Comparison of ENCODE assay signal across 13 mouse cellular contexts in the genomic region with DNA sequence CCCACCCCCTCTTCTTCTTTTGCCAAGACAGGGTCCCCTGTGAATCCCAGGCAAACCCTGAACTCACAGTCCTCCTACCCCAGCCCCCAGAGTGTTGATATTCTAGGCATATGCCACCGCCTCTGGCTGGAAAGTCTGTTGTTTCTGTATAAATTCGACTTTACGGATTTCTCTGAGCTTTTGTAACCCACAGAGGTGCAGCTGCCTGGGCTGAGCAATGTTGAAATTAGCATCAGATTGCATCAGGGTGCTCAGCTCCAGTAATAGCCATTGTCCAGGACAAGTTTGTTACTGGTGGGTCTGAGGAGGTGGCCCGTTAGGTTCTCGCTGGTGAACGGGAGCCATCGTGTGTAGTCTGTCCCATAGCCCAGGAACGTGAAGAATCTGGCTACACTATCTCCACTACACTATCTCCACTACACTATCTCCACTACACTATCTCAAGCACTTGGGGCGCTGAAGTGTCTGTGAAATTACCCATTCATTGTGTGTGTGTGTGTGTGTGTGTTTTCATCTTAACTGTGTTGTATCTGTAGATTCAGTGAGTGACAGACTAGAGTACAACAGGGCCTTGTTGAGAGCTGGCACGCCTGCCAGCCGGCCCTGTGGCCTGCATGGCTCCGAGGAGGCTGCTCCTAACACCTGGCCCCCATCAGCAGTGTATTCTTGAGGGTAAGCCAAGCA.
DNase-seq lines count a peak whose midpoint lies in the region; ATAC-seq and TF ChIP-seq lines count a peak whose summit lies in the region.
"Had no signal": no experiment of that assay in that cellular context is flagged by ENCODE, and none has a peak within 500 bp of the region (broad histone marks: within the 10 kb centered on the region; RNA-seq: fewer than 3 reads in every experiment).

No protein-coding gene starts in this region.

- H3K27me3 ChIP-seq in lung, embryonic 14.5 days (ENCODE audit: insufficient read depth, low read length) = no peaks in the 10 kb centered on the region
- H3K27me3 ChIP-seq in lung, postnatal 0 days (replicated peaks; ENCODE audit: insufficient read depth, low read length) = no peaks in the 10 kb centered on the region
- no peaks in the 10 kb centered on the region for H3K27me3 ChIP-seq in forebrain, embryonic 14.5 days (replicated peaks; ENCODE audit: control insufficient read depth, insufficient read depth, low read length)
- H3K27me3 ChIP-seq in limb, embryonic 14.5 days (ENCODE audit: control insufficient read depth, insufficient read depth, low read length) = no peaks in the 10 kb centered on the region
- H3K27me3 ChIP-seq in kidney, embryonic 15.5 days = no peaks in the 10 kb centered on the region
- H3K27me3 ChIP-seq: stomach, embryonic 15.5 days had no signal

- peak overlapping the region; percentile 30; the same call in 1 of the 2 replicates for H3K27ac ChIP-seq in lung, embryonic 14.5 days (ENCODE audit: low read depth)
- H3K27ac ChIP-seq in lung, postnatal 0 days (ENCODE audit: low read length) = no peak overlapping the region
- peak overlapping the region; percentile 99 for H3K27ac ChIP-seq in brown adipose tissue, adult 24 weeks (replicated peaks; ENCODE audit: low read depth, low read length)
- peak overlapping the region; percentile 1; the same call in 1 of the 2 replicates for H3K27ac ChIP-seq in forebrain, embryonic 14.5 days (ENCODE audit: low read depth, low read length)
- H3K27ac ChIP-seq in limb, embryonic 14.5 days (replicated peaks; ENCODE audit: low read depth, low read length) = peak overlapping the region; percentile 48; the same call in 1 of the 2 replicates
- H3K27ac ChIP-seq in kidney, embryonic 15.5 days = no peak overlapping the region
- H3K27ac ChIP-seq: liver, embryonic 12.5 days; stomach, embryonic 15.5 days had no signal

- TF ChIP-seq EP300 in lung, postnatal 0 days (IDR thresholded peaks at IDR 0.05) = no peak

- H3K4me3 ChIP-seq in lung, embryonic 14.5 days (ENCODE audit: low read depth, low read length) = no peak overlapping the region
- H3K4me3 ChIP-seq in lung, postnatal 0 days (ENCODE audit: low read depth, low read length) = no peak overlapping the region
- H3K4me3 ChIP-seq in brown adipose tissue, adult 24 weeks (ENCODE audit: insufficient read depth, low read depth, low read length) = no peak overlapping the region
- H3K4me3 ChIP-seq in forebrain, embryonic 14.5 days (ENCODE audit: low read depth, low read length) = no peak overlapping the region
- no peak overlapping the region for H3K4me3 ChIP-seq in limb, embryonic 14.5 days (replicated peaks; ENCODE audit: low read length)
- H3K4me3 ChIP-seq in kidney, embryonic 15.5 days (replicated peaks) = no peak overlapping the region
- H3K4me3 ChIP-seq: liver, embryonic 12.5 days; stomach, embryonic 15.5 days had no signal

- H3K9me3 ChIP-seq in lung, embryonic 14.5 days (ENCODE audit: low read depth, low read length) = no peaks in the 10 kb centered on the region
- H3K9me3 ChIP-seq in lung, postnatal 0 days (ENCODE audit: low read length) = no peaks in the 10 kb centered on the region
- H3K9me3 ChIP-seq in forebrain, embryonic 14.5 days (replicated peaks; ENCODE audit: control insufficient read depth, low read length) = no peaks in the 10 kb centered on the region
- H3K9me3 ChIP-seq in limb, embryonic 14.5 days (ENCODE audit: control insufficient read depth, low read length) = no peaks in the 10 kb centered on the region
- 0 out of 2 replicates have a peak, but pooled peaks cover 3% of the 10 kb centered on the region for H3K9me3 ChIP-seq in kidney, embryonic 15.5 days (replicated peaks)
- H3K9me3 ChIP-seq: liver, embryonic 12.5 days; stomach, embryonic 15.5 days had no signal

- no peaks in the 10 kb centered on the region for H3K4me1 ChIP-seq in lung, embryonic 14.5 days (ENCODE audit: insufficient read depth)
- no peaks in the 10 kb centered on the region for H3K4me1 ChIP-seq in lung, postnatal 0 days (ENCODE audit: insufficient read depth, low read depth, low read length)
- peaks cover 10% of the 10 kb centered on the region for H3K4me1 ChIP-seq in brown adipose tissue, adult 24 weeks (ENCODE audit: control insufficient read depth, insufficient read depth, insufficient read length, low read length)
- peaks cover 11% of the 10 kb centered on the region for H3K4me1 ChIP-seq in forebrain, embryonic 14.5 days (ENCODE audit: control insufficient read depth, insufficient read depth, low read length)
- H3K4me1 ChIP-seq in limb, embryonic 14.5 days (ENCODE audit: control insufficient read depth, insufficient read depth, low read length) = peaks cover 10% of the 10 kb centered on the region
- H3K4me1 ChIP-seq in kidney, embryonic 15.5 days = no peaks in the 10 kb centered on the region
- H3K4me1 ChIP-seq: liver, embryonic 12.5 days; stomach, embryonic 15.5 days had no signal

- no peak overlapping the region for H3K4me2 ChIP-seq in lung, embryonic 14.5 days
- H3K4me2 ChIP-seq in lung, postnatal 0 days (replicated peaks; ENCODE audit: low read depth, low read length) = no peak overlapping the region
- no peak overlapping the region for H3K4me2 ChIP-seq in forebrain, embryonic 14.5 days (ENCODE audit: low read length)
- H3K4me2 ChIP-seq in limb, embryonic 14.5 days (replicated peaks; ENCODE audit: low read depth, low read length, severe bottlenecking) = no peak overlapping the region
- H3K4me2 ChIP-seq in kidney, embryonic 15.5 days = no peak overlapping the region
- H3K4me2 ChIP-seq: liver, embryonic 12.5 days; stomach, embryonic 15.5 days had no signal

- no peak for ATAC-seq in lung, embryonic 14.5 days (ENCODE audit: insufficient read depth)
- ATAC-seq in lung, postnatal 0 days = no peak
- peak; percentile 76 for ATAC-seq in forebrain, embryonic 14.5 days
- ATAC-seq in limb, embryonic 14.5 days (ENCODE audit: low FRiP score, low read depth) = no peak
- no peak for ATAC-seq in megakaryocyte, adult 5-6 weeks (ENCODE audit: poor library complexity, severe bottlenecking)
- no peak for ATAC-seq in kidney, embryonic 15.5 days (replicated peaks; ENCODE audit: low FRiP score)
- ATAC-seq: liver, embryonic 12.5 days had no signal

- no peak for TF ChIP-seq CTCF in lung, embryonic 14.5 days (IDR thresholded peaks at IDR 0.05; ENCODE audit: low read depth)
- TF ChIP-seq CTCF in lung, postnatal 0 days (IDR thresholded peaks at IDR 0.05) = no peak

- H3K9ac ChIP-seq in lung, embryonic 14.5 days = no peak overlapping the region
- no peak overlapping the region for H3K9ac ChIP-seq in lung, postnatal 0 days (replicated peaks; ENCODE audit: low read depth)
- no peak overlapping the region for H3K9ac ChIP-seq in forebrain, embryonic 14.5 days (ENCODE audit: low read length)
- no peak overlapping the region for H3K9ac ChIP-seq in limb, embryonic 14.5 days (ENCODE audit: low read depth, low read length, severe bottlenecking)
- H3K9ac ChIP-seq in kidney, embryonic 15.5 days = no peak overlapping the region
- H3K9ac ChIP-seq: liver, embryonic 12.5 days; stomach, embryonic 15.5 days had no signal

- WGBS in lung, embryonic 14.5 days = 53% methylated on average over 12 of the region's 12 CpGs
- 54% methylated on average over 12 of the region's 12 CpGs for WGBS in lung, postnatal 0 days
- 44% methylated on average over 12 of the region's 12 CpGs for WGBS in forebrain, embryonic 14.5 days
- 63% methylated on average over 12 of the region's 12 CpGs for WGBS in limb, embryonic 14.5 days
- 72% methylated on average over 12 of the region's 12 CpGs for WGBS in kidney, embryonic 15.5 days

- no peak for TF ChIP-seq POLR2A in limb, embryonic 14.5 days (IDR thresholded peaks at IDR 0.05; ENCODE audit: borderline replicate concordance, extremely low read depth, insufficient read depth, insufficient read length)

- H3K36me3 ChIP-seq in lung, embryonic 14.5 days (ENCODE audit: insufficient read depth) = no peaks in the 10 kb centered on the region
- H3K36me3 ChIP-seq in lung, postnatal 0 days (ENCODE audit: insufficient read depth, low read length) = no peaks in the 10 kb centered on the region
- H3K36me3 ChIP-seq in forebrain, embryonic 14.5 days (ENCODE audit: control insufficient read depth, insufficient read depth, low read length) = no peaks in the 10 kb centered on the region
- H3K36me3 ChIP-seq in limb, embryonic 14.5 days (ENCODE audit: control insufficient read depth, insufficient read depth, low read length) = no peaks in the 10 kb centered on the region
- no peaks in the 10 kb centered on the region for H3K36me3 ChIP-seq in kidney, embryonic 15.5 days
- H3K36me3 ChIP-seq: liver, embryonic 12.5 days; stomach, embryonic 15.5 days had no signal

- DNase-seq in lung, embryonic 14.5 days = no peak
- no peak for DNase-seq in lung, postnatal 0 days (ENCODE audit: low spot score)
- no peak for DNase-seq in forebrain, embryonic 14.5 days (ENCODE audit: low spot score)
- DNase-seq in limb, embryonic 14.5 days (ENCODE audit: low spot score) = no peak
- DNase-seq: adrenal gland, adult 2 months; kidney, adult 18-20 months; kidney, postnatal 4 days; lung, postnatal 36 days had no signal

Comparison
In these comparisons a context has a peak if more than half of its experiments do, and no peak if none do; other contexts are left out.
1. H3K27ac ChIP-seq: peak in lung, embryonic 14.5 days (single experiment), brown adipose tissue, adult 24 weeks (single experiment), forebrain, embryonic 14.5 days (single experiment) and limb, embryonic 14.5 days (single experiment); none in lung, postnatal 0 days (single experiment) and kidney, embryonic 15.5 days (single experiment).